Mouse (Mus musculus) cerebellum, adult 2 months (tissue): Measurements from ENCODE around the gene Gm36079.
"Not testable (repeated sequence)": the region's sequence is repeated elsewhere in the genome, so short reads cannot be mapped to it uniquely, and the experiment has no call there.

ENCODE experiments used
- CTCF ChIP-seq: fragments of 200-500 bp; IDR thresholded peaks from 2 replicates; pipeline ENCODE4 v1.5.1; 2011; ENCODE audit warnings: low read depth, mild to moderate bottlenecking, control low read depth, low read length, moderate library complexity, borderline replicate concordance; ENCODE audit not compliant: insufficient read depth
- POLR2A ChIP-seq: fragments of 200-500 bp; IDR thresholded peaks from 2 replicates; pipeline ENCODE4 v1.6.1; 2011; ENCODE audit warnings: low read length, control low read depth, borderline replicate concordance; ENCODE audit not compliant: insufficient read depth

GRCm38 (mm10) chr13:120021477-120021876 is 5.3 kb downstream of the Gm36079 start:
- not testable (repeated sequence) for TF ChIP-seq CTCF, POLR2A
